Mouse (Mus musculus): Measurements from ENCODE around the gene Hsd11b1. TPM values are rescaled to one million over a fixed set of nuclear protein-coding genes. Genes with fewer than 3 reads are reported as not detected.

Gene Hsd11b1
- polyA plus RNA-seq, 1 experiment from 2014 or later = not detected

DNA sequence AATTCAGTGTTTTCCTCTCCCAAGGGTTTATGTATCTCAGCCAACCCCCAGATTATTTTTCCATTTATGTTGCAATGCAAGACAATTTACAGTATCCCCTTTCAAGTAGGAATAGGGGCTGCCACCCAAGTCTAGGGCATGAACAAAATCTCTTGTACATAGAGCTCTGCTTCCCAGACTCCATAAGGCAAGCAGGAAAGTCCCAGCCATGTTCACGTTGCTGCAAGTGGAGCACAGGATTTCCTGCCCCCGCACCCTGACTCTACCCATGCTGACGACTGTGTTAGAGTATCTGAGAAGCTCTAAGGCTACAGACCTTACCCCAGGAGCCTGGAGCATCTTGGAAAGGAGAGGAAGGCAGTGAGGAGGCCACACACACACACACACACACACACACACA is 74.1 kb downstream of the Hsd11b1 start:
- ATAC-seq (replicated peaks; ENCODE audit: insufficient number of reproducible peaks, low FRiP score, low TSS enrichment, low read depth) (no peak), DNase-seq (ENCODE audit: low spot score) (no peak)
- H3K9me3 ChIP-seq (replicated peaks; ENCODE audit: control insufficient read depth, low read length) = no peaks in the 10 kb centered on the region
- no peaks in the 10 kb centered on the region for H3K27me3 ChIP-seq (ENCODE audit: control insufficient read depth, insufficient read depth, low read length)
- WGBS = 48% methylated on average over 3 of the region's 3 CpGs
- no peak overlapping the region for H3K4me3 ChIP-seq (ENCODE audit: low read depth, low read length)
- no peak overlapping the region for H3K4me2 ChIP-seq (ENCODE audit: low read depth, low read length)
- no peaks in the 10 kb centered on the region for H3K4me1 ChIP-seq (ENCODE audit: control insufficient read depth, insufficient read depth, low read length)
- H3K27ac ChIP-seq (replicated peaks; ENCODE audit: low read depth, low read length) = no peak overlapping the region
- no peaks in the 10 kb centered on the region for H3K36me3 ChIP-seq (replicated peaks; ENCODE audit: control insufficient read depth, insufficient read depth, low read depth, low read length)
- no peak overlapping the region for H3K9ac ChIP-seq (replicated peaks; ENCODE audit: low read length)

DNA sequence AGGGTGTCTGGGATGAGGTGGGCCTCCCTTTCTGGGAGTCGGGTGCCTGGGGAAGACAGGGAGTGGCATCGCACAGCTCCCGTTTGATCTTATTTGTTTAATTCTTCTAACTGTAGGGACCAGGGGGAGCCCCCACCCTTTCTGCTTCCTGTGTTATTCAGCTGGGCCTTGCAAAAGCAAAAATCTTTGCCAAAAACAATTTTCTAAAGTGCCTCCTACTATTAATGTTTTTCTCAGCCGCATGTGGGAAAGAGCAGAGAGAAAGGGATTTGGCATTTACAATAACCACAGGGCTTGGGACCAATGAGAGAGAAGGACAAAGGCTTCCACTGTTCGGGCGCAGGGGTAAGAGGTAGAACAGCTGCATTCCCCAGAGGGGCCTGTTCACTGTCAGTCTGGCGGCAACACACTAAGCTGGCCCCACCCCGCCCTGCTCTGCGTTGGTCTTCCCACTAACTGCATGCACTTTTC is 74.7 kb downstream of the Hsd11b1 start:
- Histone ChIP-seq H3K27ac (replicated peaks; ENCODE audit: low read depth, low read length) (no peak overlapping the region; the same call in 1 of the 2 replicates), H3K36me3 (replicated peaks; ENCODE audit: control insufficient read depth, insufficient read depth, low read depth, low read length) (no peaks in the 10 kb centered on the region), H3K4me1 (ENCODE audit: control insufficient read depth, insufficient read depth, low read length) (no peaks in the 10 kb centered on the region), H3K4me3 (ENCODE audit: low read depth, low read length) (no peak overlapping the region), H3K9ac (replicated peaks; ENCODE audit: low read length) (no peak overlapping the region), H3K9me3 (replicated peaks; ENCODE audit: control insufficient read depth, low read length) (no peaks in the 10 kb centered on the region), H3K27me3 (ENCODE audit: control insufficient read depth, insufficient read depth, low read length) (no peaks in the 10 kb centered on the region), H3K4me2 (ENCODE audit: low read depth, low read length) (no peak overlapping the region)
- WGBS = 19% methylated on average over 9 of the region's 9 CpGs
- DNase-seq (ENCODE audit: low spot score) (peak; percentile 72), ATAC-seq (replicated peaks; ENCODE audit: insufficient number of reproducible peaks, low FRiP score, low TSS enrichment, low read depth) (peak; percentile 86)

DNA sequence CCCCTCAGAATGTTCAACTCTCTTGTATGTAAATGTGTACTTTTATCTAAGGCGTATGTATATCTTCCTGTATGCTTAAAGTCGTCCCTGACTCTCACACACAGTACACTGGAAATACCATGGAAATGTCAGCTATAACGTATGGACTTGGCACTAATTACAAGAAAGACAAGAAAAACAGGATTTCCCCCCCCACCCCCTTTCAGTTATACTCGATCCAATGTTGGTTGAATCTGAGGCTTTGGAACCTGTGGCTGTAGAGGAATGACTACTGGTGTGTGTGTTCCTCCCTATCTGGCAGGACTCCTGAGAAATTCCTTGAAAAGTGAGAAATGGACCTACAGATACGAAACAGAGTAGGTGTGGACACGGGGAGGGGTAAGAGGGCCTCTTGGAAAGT is 75.6 kb downstream of the Hsd11b1 start:
- no peak for ATAC-seq (replicated peaks; ENCODE audit: insufficient number of reproducible peaks, low FRiP score, low TSS enrichment, low read depth)
- Histone ChIP-seq H3K27ac (replicated peaks; ENCODE audit: low read depth, low read length) (no peak overlapping the region), H3K9me3 (replicated peaks; ENCODE audit: control insufficient read depth, low read length) (no peaks in the 10 kb centered on the region), H3K4me2 (ENCODE audit: low read depth, low read length) (no peak overlapping the region), H3K4me3 (ENCODE audit: low read depth, low read length) (no peak overlapping the region), H3K27me3 (ENCODE audit: control insufficient read depth, insufficient read depth, low read length) (no peaks in the 10 kb centered on the region), H3K9ac (replicated peaks; ENCODE audit: low read length) (no peak overlapping the region), H3K36me3 (replicated peaks; ENCODE audit: control insufficient read depth, insufficient read depth, low read depth, low read length) (no peaks in the 10 kb centered on the region), H3K4me1 (ENCODE audit: control insufficient read depth, insufficient read depth, low read length) (no peaks in the 10 kb centered on the region)
- WGBS = 90% methylated on average over 6 of the region's 6 CpGs
- DNase-seq (ENCODE audit: low spot score) = no peak

DNA sequence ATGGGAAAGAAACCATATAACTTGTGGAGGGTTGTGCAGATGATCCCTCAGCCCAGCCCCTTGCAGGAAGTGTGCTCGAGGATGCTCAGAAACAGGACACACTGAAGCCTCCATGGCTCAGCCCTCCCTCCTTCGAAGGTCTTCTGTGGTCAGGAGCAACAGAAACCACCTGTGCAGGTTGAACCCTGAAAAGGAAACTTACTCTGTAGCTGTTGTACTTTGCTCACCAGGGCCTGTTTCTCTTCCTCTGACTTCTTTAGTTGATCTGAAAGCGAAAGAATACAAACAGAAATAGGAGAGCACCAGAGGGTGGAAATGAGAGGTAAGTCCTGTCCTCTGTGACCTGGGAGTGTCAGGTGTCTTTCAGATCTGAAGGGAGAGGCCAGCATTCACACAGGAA is 82.8 kb downstream of the Hsd11b1 start:
- Histone ChIP-seq H3K9ac (replicated peaks; ENCODE audit: low read length) (no peak overlapping the region), H3K27me3 (ENCODE audit: control insufficient read depth, insufficient read depth, low read length) (no peaks in the 10 kb centered on the region), H3K36me3 (replicated peaks; ENCODE audit: control insufficient read depth, insufficient read depth, low read depth, low read length) (no peaks in the 10 kb centered on the region), H3K27ac (replicated peaks; ENCODE audit: low read depth, low read length) (no peak overlapping the region), H3K4me3 (ENCODE audit: low read depth, low read length) (no peak overlapping the region), H3K4me2 (ENCODE audit: low read depth, low read length) (no peak overlapping the region), H3K4me1 (ENCODE audit: control insufficient read depth, insufficient read depth, low read length) (no peaks in the 10 kb centered on the region), H3K9me3 (replicated peaks; ENCODE audit: control insufficient read depth, low read length) (no peaks in the 10 kb centered on the region)
- no peak for DNase-seq (ENCODE audit: low spot score)
- no peak for ATAC-seq (replicated peaks; ENCODE audit: insufficient number of reproducible peaks, low FRiP score, low TSS enrichment, low read depth)
- 73% methylated on average over 3 of the region's 3 CpGs for WGBS

DNA sequence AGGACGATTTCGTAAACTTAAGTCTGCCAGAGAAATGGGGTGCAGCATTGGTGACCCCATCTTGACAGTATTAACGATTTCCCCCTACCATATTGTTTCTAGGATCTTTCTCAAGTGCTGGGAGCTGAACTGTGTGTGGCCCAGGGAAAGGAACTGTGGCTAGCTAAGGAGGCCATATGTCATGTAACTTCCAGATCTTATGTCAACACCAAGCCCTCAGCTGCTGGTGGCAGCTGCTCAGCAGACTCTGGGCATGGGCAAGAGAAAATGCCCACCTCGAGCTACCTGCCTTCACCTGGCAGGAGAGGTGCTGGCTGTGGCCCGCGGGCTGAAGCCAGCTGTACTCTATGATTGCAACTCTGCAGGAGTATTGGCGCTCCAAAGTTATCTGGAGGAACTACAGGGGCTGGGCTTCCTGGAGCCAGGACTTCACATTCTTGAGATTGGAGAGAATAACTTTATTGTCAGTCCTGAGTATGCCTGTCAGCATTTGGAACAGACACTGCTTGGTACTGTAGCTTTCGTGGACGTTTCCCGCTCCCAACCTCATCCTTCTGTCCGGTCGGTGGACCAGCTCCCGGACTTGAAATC is 89.6 kb downstream of the Hsd11b1 start:
- no peak overlapping the region; the same call in 1 of the 2 replicates for H3K9ac ChIP-seq (replicated peaks; ENCODE audit: low read length)
- no peaks in the 10 kb centered on the region for H3K4me1 ChIP-seq (ENCODE audit: control insufficient read depth, insufficient read depth, low read length)
- H3K36me3 ChIP-seq (replicated peaks; ENCODE audit: control insufficient read depth, insufficient read depth, low read depth, low read length) = no peaks in the 10 kb centered on the region
- H3K4me3 ChIP-seq (ENCODE audit: low read depth, low read length) = no peak overlapping the region
- H3K27me3 ChIP-seq (ENCODE audit: control insufficient read depth, insufficient read depth, low read length) = no peaks in the 10 kb centered on the region
- peak overlapping the region; percentile 62 for H3K4me2 ChIP-seq (ENCODE audit: low read depth, low read length)
- 93% methylated on average over 13 of the region's 13 CpGs for WGBS
- no peak for DNase-seq (ENCODE audit: low spot score)
- no peak for ATAC-seq (replicated peaks; ENCODE audit: insufficient number of reproducible peaks, low FRiP score, low TSS enrichment, low read depth)
- no peaks in the 10 kb centered on the region for H3K9me3 ChIP-seq (replicated peaks; ENCODE audit: control insufficient read depth, low read length)
- H3K27ac ChIP-seq (replicated peaks; ENCODE audit: low read depth, low read length) = no peak overlapping the region

DNA sequence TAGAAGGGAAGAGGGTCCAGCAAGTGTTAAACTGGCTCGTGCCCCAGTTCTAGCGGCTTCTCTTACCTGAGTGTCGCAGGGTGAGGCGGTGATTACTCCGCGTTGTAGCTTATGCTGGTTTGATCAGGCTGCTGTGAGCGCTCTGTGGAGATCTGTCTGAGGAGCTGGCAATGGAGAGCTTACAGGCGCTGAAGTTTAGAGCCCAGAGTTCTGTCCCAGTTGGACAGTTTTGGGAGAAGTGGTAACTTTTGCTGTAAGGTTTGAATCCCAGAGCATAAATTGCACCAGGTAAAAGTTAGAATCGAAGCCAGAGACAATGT is 90.1 kb downstream of the Hsd11b1 start:
- Histone ChIP-seq H3K4me2 (ENCODE audit: low read depth, low read length) (peak overlapping the region; percentile 62), H3K9ac (replicated peaks; ENCODE audit: low read length) (peak overlapping the region; percentile 73), H3K36me3 (replicated peaks; ENCODE audit: control insufficient read depth, insufficient read depth, low read depth, low read length) (no peaks in the 10 kb centered on the region), H3K27me3 (ENCODE audit: control insufficient read depth, insufficient read depth, low read length) (no peaks in the 10 kb centered on the region), H3K4me1 (ENCODE audit: control insufficient read depth, insufficient read depth, low read length) (no peaks in the 10 kb centered on the region), H3K4me3 (ENCODE audit: low read depth, low read length) (peak overlapping the region; percentile 57), H3K27ac (replicated peaks; ENCODE audit: low read depth, low read length) (no peak overlapping the region), H3K9me3 (replicated peaks; ENCODE audit: control insufficient read depth, low read length) (no peaks in the 10 kb centered on the region)
- WGBS = 20% methylated on average over 9 of the region's 9 CpGs
- ATAC-seq (replicated peaks; ENCODE audit: insufficient number of reproducible peaks, low FRiP score, low TSS enrichment, low read depth) (no peak), DNase-seq (ENCODE audit: low spot score) (no peak)

DNA sequence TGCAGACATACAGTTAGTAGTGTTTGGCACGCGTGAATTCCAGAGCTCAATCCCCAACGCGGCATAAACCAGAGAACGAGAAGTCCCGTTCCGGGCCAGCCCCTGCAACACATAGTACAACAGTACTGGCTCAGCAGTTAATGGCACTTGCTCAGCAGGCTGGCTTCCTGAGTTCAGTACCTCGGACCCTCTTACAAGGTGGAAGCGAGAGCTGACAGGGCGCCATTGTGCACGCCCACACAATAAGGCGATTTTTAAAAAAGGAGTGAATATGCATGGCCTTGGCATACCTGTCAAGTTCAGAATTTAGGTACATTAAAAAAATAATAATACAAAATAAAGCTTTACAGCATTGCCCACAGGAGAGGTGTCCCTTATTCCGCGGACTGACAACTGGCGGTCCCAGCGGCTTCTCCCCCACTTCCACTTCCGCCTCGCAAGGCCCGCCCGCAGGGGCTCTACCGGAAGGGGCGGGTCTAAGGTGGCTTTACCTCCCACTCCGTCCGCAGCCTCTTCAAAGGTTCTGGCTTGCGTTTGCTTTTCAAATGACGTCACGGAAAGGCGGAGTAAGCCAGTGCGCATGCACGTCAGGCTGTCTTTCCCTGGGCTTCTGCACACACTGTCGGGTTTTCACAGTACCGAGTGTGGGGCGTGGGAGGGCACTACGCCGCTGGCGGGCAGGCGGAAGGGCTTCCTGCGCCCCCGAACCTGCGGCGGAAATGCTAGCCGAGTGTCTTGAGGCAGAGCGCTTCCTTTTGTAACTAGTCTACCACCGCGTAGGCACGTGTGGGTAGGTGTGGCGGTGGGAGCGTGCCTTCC is 90.7 kb downstream of the Hsd11b1 start:
- no peaks in the 10 kb centered on the region for H3K36me3 ChIP-seq (replicated peaks; ENCODE audit: control insufficient read depth, insufficient read depth, low read depth, low read length)
- peak; percentile 98 for ATAC-seq (replicated peaks; ENCODE audit: insufficient number of reproducible peaks, low FRiP score, low TSS enrichment, low read depth)
- no peaks in the 10 kb centered on the region for H3K27me3 ChIP-seq (ENCODE audit: control insufficient read depth, insufficient read depth, low read length)
- peak; percentile 100 for DNase-seq (ENCODE audit: low spot score)
- peak overlapping the region; percentile 73 for H3K9ac ChIP-seq (replicated peaks; ENCODE audit: low read length)
- no peaks in the 10 kb centered on the region for H3K4me1 ChIP-seq (ENCODE audit: control insufficient read depth, insufficient read depth, low read length)
- H3K4me2 ChIP-seq (ENCODE audit: low read depth, low read length) = peak overlapping the region; percentile 62
- H3K9me3 ChIP-seq (replicated peaks; ENCODE audit: control insufficient read depth, low read length) = no peaks in the 10 kb centered on the region
- H3K4me3 ChIP-seq (ENCODE audit: low read depth, low read length) = peak overlapping the region; percentile 57
- H3K27ac ChIP-seq (replicated peaks; ENCODE audit: low read depth, low read length) = no peak overlapping the region
- WGBS = 1% methylated on average over 48 of the region's 48 CpGs

Measured in embryonic facial prominence, embryonic 11.5 days (tissue).